Mouse (Mus musculus) cerebellum, adult 2 months (tissue): ENCODE measurements around the gene Acpp.

ENCODE experiments used
- CTCF ChIP-seq: fragments of 200-500 bp; IDR thresholded peaks from 2 replicates; pipeline ENCODE4 v1.5.1; 2011; ENCODE audit warnings: low read depth, mild to moderate bottlenecking, control low read depth, low read length, moderate library complexity, borderline replicate concordance; ENCODE audit not compliant: insufficient read depth
- POLR2A ChIP-seq: fragments of 200-500 bp; IDR thresholded peaks from 2 replicates; pipeline ENCODE4 v1.6.1; 2011; ENCODE audit warnings: low read length, control low read depth, borderline replicate concordance; ENCODE audit not compliant: insufficient read depth

GRCm38 (mm10) chr9:104328655-104329054 lies 8.9 kb downstream of the Acpp start:
- no peak for TF ChIP-seq CTCF
- TF ChIP-seq POLR2A: no peak
